Mouse (Mus musculus) heart, adult 2 months (tissue): ENCODE measurements around the gene Ttll6. TPM values are rescaled to one million over a fixed set of nuclear protein-coding genes. Genes with fewer than 3 reads are reported as not detected.
"Not testable (repeated sequence)": the region's sequence is repeated elsewhere in the genome, so short reads cannot be mapped to it uniquely, and the experiment has no call there.

Source experiments
- DNase-seq, 2 experiments: peaks; one replicate each; pipeline ENCODE4 v3.0.0; 2021
- H3K27ac ChIP-seq: fragments of 200-600 bp; 2 replicates; pipeline ENCODE4 v1.8.1; 2022
- H3K27me3 ChIP-seq: fragments of 200-500 bp; 2 replicates; pipeline ENCODE4 v1.6.1; 2012; ENCODE audit warnings: mild to moderate bottlenecking, low read length, inconsistent platforms, mixed read lengths; ENCODE audit not compliant: control insufficient read depth, insufficient read depth
- H3K36me3 ChIP-seq: fragments of 200-500 bp; 2 replicates; pipeline ENCODE4 v1.6.1; 2012; ENCODE audit warnings: low read length, inconsistent platforms; ENCODE audit not compliant: control insufficient read depth, insufficient read depth
- H3K4me1 ChIP-seq: fragments of 200-500 bp; 2 replicates; pipeline ENCODE4 v1.6.1; 2011; ENCODE audit warnings: low read length; ENCODE audit not compliant: control insufficient read depth, insufficient read depth
- H3K4me3 ChIP-seq: fragments of 200-600 bp; 2 replicates; pipeline ENCODE4 v1.8.1; 2022
- H3K79me2 ChIP-seq: fragments of 200-500 bp; replicated peaks from 2 replicates; pipeline ENCODE4 v1.6.1; 2012; ENCODE audit warnings: mild to moderate bottlenecking, inconsistent platforms, low read length, moderate library complexity, mixed read lengths; ENCODE audit not compliant: control insufficient read depth, insufficient read depth
- H3K9ac ChIP-seq: fragments of 200-500 bp; 2 replicates; pipeline ENCODE4 v1.6.1; 2012; ENCODE audit warnings: low read depth, mild to moderate bottlenecking, control low read depth, inconsistent platforms, low read length, mixed read lengths
- CTCF ChIP-seq: fragments of 200-600 bp; IDR thresholded peaks from 2 replicates; pipeline ENCODE4 v1.8.1; 2022; ENCODE audit warnings: antibody characterized with exemption, mild to moderate bottlenecking, moderate library complexity
- EP300 ChIP-seq: fragments of 200-500 bp; IDR thresholded peaks from 2 replicates; pipeline ENCODE4 v1.6.1; 2011; ENCODE audit warnings: low read depth, low read length, control low read depth; ENCODE audit not compliant: insufficient read depth
- POLR2A ChIP-seq: fragments of 200-500 bp; IDR thresholded peaks from 2 replicates; pipeline ENCODE4 v1.6.1; 2011; ENCODE audit warnings: mild to moderate bottlenecking, low read depth, low read length, control low read depth; ENCODE audit not compliant: insufficient read depth
- WGBS: fragments of 180-500 bp; shearing (Covaris S2); methylation state at CpG from one replicate; pipeline ENCODE4 v1.1.7; 2018; 5-methylcytosine and 5-hydroxymethylcytosine counted together
- intact Hi-C: fragments of 180-260 bp; cut with DNase I; formaldehyde crosslinking; loops from one replicate; pipeline ENCODE4 v1.15.1; 2025
- polyA plus RNA-seq: library from polyadenylated mRNA; depleted of rRNA; stranded (reverse); fragments of >200 nt; gene quantifications from 2 replicates; pipeline ENCODE4 v1.2.3, GENCODE M21; 2012
- total RNA-seq, 2 experiments: library from RNA; stranded (reverse); gene quantifications; 2 replicates each; pipeline ENCODE4 v1.2.3; 2021

Gene Ttll6
- total and polyA plus RNA-seq, 3 experiments = 0.18 TPM; not detected in 2

DNA sequence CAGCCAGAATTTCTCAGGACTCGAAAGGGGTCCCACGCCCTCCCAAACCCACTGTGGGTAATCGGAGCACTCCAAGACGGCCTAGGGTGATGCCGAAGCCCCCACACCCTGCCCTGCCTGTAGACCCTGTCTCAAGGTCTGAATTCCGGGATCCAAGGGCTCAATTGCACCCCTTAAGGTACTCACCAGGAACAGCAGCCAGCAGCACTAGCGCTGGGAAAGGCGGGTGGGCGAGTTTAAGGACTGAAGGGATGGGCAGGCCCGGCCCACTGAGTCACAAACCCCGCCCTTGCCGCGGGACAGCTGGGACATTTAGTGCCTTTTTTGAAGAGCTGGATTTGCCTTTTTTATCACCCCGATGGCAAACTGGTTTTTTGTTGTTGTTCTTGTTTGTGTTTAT is 21.8 kb upstream of the Ttll6 start, which contains the start of gene Calcoco2:
TSS of gene Calcoco2 (minus strand) at position 214 of the 400 bp plus-strand sequence.
- 39% methylated on average over 14 of the region's 14 CpGs for WGBS
- Histone ChIP-seq H3K9ac (no peak within 1 kb of the TSS), H3K36me3 (no peaks in the 10 kb centered on the region), H3K27me3 (no peaks in the 10 kb centered on the region), H3K79me2 (no peaks in the 10 kb centered on the region), H3K4me1 (no peaks in the 10 kb centered on the region), H3K27ac (no peak within 1 kb of the TSS), H3K4me3 (no peak within 1 kb of the TSS)
- TF ChIP-seq CTCF (no peak), EP300 (no peak), POLR2A (no peak)
- intact Hi-C loops = no loop called here
- no peak for DNase-seq

DNA sequence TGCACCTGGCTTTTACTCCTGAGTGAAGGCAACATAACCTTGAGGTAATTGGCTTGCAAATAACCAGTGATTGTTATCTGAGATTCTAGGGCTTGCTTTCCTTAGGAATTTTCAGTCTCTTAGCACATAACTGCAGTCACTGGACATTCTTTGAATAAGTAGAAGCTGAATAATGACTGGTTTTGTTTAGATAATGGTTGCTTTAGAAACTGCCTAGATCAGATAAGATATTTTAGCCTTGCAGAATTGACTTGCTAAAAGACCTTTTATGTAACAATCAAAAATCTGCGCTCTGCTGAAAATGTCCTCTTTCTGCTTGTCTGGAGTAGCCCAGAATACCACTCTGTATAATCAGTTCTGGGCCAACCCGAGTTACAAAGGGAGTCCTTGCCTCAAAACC is 19.5 kb upstream of the Ttll6 start:
- Histone ChIP-seq H3K27me3 (no peaks in the 10 kb centered on the region), H3K4me1 (no peaks in the 10 kb centered on the region), H3K9ac (no peak overlapping the region), H3K79me2 (no peaks in the 10 kb centered on the region), H3K4me3 (no peak overlapping the region), H3K36me3 (no peaks in the 10 kb centered on the region), H3K27ac (no peak overlapping the region)
- TF ChIP-seq CTCF (no peak), POLR2A (no peak), EP300 (no peak)
- intact Hi-C loops = no loop called here
- DNase-seq = no peak
- 55% methylated on average over 2 of the region's 2 CpGs for WGBS

DNA sequence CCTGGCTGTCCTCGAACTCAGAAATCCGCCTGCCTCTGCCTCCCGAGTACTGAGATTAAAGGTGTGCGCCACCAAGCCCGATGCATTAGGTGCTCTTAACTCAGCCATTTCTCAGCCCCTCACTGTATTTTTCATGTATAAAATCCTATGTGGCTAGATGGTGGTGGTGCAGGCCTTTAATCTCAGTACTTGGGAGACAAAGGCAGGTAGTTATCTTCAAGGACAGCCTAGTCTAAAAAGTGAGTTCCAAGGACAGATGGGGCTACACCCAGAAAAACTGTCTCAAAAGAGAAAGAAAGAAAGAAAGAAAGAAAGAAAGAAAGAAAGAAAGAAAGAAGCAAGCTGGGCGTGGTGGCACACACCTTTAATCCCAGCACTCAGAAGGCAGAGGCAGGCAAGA is 18.2 kb upstream of the Ttll6 start:
- Histone ChIP-seq H3K9ac (no peak overlapping the region), H3K4me1 (no peaks in the 10 kb centered on the region), H3K79me2 (no peaks in the 10 kb centered on the region), H3K36me3 (no peaks in the 10 kb centered on the region), H3K27ac (no peak overlapping the region), H3K4me3 (no peak overlapping the region), H3K27me3 (no peaks in the 10 kb centered on the region)
- DNase-seq = no peak
- TF ChIP-seq EP300 = no peak
- no peak for TF ChIP-seq POLR2A
- TF ChIP-seq CTCF = no peak
- intact Hi-C loops = no loop called here
- 89% methylated on average over 6 of the region's 6 CpGs for WGBS

DNA sequence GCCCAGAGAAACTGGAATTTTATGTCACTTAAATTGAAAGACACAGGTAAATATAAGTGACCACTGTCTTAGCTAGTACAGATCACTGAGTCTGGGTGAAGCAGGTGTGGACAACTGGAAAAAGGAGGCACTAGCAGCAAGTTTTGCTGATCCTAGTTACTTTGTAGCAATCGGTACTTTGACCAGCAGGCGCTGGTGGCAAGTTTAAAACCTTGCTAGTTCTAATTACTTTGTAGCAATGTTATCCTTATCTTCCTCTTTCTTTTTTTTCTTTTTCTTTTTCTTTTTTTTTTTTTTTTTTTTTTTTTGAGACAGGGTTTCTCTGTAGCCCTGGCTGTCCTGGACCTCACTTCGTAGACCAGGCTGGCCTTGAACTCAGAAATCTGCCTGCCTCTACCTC is 17.5 kb upstream of the Ttll6 start:
- Histone ChIP-seq H3K27me3 (no peaks in the 10 kb centered on the region), H3K27ac (no peak overlapping the region), H3K4me3 (no peak overlapping the region), H3K36me3 (no peaks in the 10 kb centered on the region), H3K79me2 (no peaks in the 10 kb centered on the region), H3K4me1 (no peaks in the 10 kb centered on the region), H3K9ac (no peak overlapping the region)
- intact Hi-C loops = no loop called here
- TF ChIP-seq CTCF = no peak
- TF ChIP-seq EP300 = no peak
- TF ChIP-seq POLR2A = no peak
- no peak for DNase-seq
- WGBS = 84% methylated on average over 3 of the region's 3 CpGs

DNA sequence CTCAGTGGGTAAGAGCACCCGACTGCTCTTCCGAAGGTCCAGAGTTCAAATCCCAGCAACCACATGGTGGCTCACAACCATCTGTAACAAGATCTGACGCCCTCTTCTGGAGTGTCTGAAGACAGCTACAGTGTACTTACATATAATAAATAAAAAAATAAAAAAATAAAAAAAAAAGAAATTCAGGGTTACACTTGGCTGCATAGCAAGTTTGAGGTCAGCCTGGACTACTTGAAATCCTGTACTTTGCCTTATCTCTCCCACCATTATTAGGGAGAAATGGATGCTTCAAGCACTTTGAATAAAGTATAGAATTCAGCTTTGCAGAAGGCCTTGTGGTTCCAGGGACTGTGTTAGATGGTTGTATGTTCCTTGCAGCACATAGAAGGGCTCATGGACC is 16.7 kb upstream of the Ttll6 start:
- H3K27me3 ChIP-seq, intact Hi-C loops, H3K4me3 ChIP-seq, H3K4me1 ChIP-seq, H3K9ac ChIP-seq, H3K36me3 ChIP-seq, H3K27ac ChIP-seq, H3K79me2 ChIP-seq, DNase-seq: not testable (repeated sequence)
- 66% methylated on average over 3 of the region's 3 CpGs for WGBS

DNA sequence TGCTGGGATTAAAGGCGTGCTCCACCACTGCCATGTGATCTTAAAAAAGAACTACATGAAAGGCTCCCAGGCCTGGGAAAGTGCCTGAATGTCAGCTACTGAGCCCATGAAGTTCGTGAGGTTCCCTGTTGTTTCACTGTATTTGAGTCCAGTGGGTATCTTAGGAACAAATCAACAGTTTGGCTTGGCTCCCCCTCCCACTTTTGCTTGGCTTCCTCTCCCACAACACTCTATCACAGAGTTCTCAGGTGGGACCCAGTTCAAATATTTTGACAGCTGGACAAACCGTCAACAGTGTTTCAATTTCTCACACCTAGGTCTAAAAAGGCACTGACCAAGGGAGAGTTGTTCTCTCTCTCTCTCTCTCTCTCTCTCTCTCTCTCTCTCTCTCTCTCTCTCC is 14.2 kb upstream of the Ttll6 start:
- Histone ChIP-seq H3K9ac (no peak overlapping the region), H3K79me2 (no peaks in the 10 kb centered on the region), H3K4me1 (no peaks in the 10 kb centered on the region), H3K4me3 (no peak overlapping the region), H3K27ac (no peak overlapping the region), H3K27me3 (peaks cover 7% of the 10 kb centered on the region), H3K36me3 (no peaks in the 10 kb centered on the region)
- WGBS = 57% methylated on average over 3 of the region's 3 CpGs
- intact Hi-C loops = no loop called here
- TF ChIP-seq CTCF (no peak), POLR2A (no peak), EP300 (no peak)
- DNase-seq = no peak

DNA sequence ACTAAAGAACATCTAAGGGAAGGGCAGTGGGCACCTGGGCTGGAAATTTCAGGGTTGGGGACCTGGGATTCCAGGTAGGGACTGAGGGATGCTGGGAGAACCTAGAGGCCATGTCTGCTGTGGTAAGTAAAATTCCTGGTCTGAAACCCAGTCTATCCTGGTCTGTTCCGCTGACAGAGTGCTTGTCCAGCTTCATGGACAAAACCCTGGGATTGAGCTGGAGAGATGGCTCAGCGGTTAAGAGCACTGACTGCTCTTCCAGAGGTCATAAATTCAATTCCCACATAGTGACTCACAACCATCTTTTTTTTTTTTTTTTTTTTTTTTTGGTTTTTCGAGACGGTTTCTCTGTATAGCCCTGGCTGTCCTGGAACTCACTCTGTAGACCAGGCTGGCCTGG is 10.8 kb upstream of the Ttll6 start:
- intact Hi-C loops, DNase-seq, H3K4me3 ChIP-seq, H3K4me1 ChIP-seq, H3K27me3 ChIP-seq, H3K36me3 ChIP-seq, H3K9ac ChIP-seq, H3K79me2 ChIP-seq, H3K27ac ChIP-seq: not testable (repeated sequence)
- WGBS = 75% methylated on average over 4 of the region's 4 CpGs
